Mouse (Mus musculus): ENCODE results near the gene Mgp. TPM values are rescaled to one million over a fixed set of nuclear protein-coding genes. Genes with fewer than 3 reads are reported as not detected.

Gene Mgp
- polyA plus RNA-seq, 1 experiment, result 132 TPM

- Histone ChIP-seq H3K36me3 (ENCODE audit: control insufficient read depth, insufficient read depth) (no peaks in the 10 kb centered on the region), H3K4me3 (no peak within 1 kb of the TSS), H3K27me3 (ENCODE audit: control insufficient read depth, insufficient read depth, insufficient read length) (no peaks in the 10 kb centered on the region), H3K79me2 (ENCODE audit: control insufficient read depth, insufficient read depth) (no peaks in the 10 kb centered on the region), H3K4me2 (ENCODE audit: low read depth) (no peak within 1 kb of the TSS), H3ac (ENCODE audit: control insufficient read depth, insufficient read length) (no peak within 1 kb of the TSS)
- no peak for TF ChIP-seq TCF3 (IDR thresholded peaks at IDR 0.05; ENCODE audit: insufficient read length, low read depth)
- no peak for TF ChIP-seq USF1 (IDR thresholded peaks at IDR 0.05; ENCODE audit: low read depth)
- no peak for TF ChIP-seq MAX (IDR thresholded peaks at IDR 0.05; ENCODE audit: low read depth)
Observed at GRCm38 (mm10) chr6:136835352-136835751, 40.3 kb downstream of the Mgp start, which contains the start of gene Smco3. TSS of gene Smco3 (minus strand) at chr6:136835452.

- Histone ChIP-seq H3K79me2 (ENCODE audit: control insufficient read depth, insufficient read depth) (peaks cover 9% of the 10 kb centered on the region), H3K27me3 (ENCODE audit: control insufficient read depth, insufficient read depth, insufficient read length) (no peaks in the 10 kb centered on the region), H3K36me3 (ENCODE audit: control insufficient read depth, insufficient read depth) (no peaks in the 10 kb centered on the region), H3ac (ENCODE audit: control insufficient read depth, insufficient read length) (no peak overlapping the region), H3K4me3 (no peak overlapping the region), H3K4me2 (ENCODE audit: low read depth) (no peak overlapping the region)
- TF ChIP-seq TCF12 (IDR thresholded peaks at IDR 0.05; ENCODE audit: insufficient read depth, poor library complexity, severe bottlenecking) (no peak), POLR2AphosphoS2 (IDR thresholded peaks at IDR 0.05; ENCODE audit: insufficient read length, low read depth) (no peak)
Observed at GRCm38 (mm10) chr6:136831712-136832111, 43.9 kb downstream of the Mgp start.

- H3K27me3 ChIP-seq (ENCODE audit: control insufficient read depth, insufficient read depth, insufficient read length), result no peaks in the 10 kb centered on the region
- H3K36me3 ChIP-seq (ENCODE audit: control insufficient read depth, insufficient read depth), result peaks cover 18% of the 10 kb centered on the region
- no peak for TF ChIP-seq E2F4 (IDR thresholded peaks at IDR 0.05; ENCODE audit: insufficient read depth)
- TF ChIP-seq REST (IDR thresholded peaks at IDR 0.05; ENCODE audit: insufficient read depth, insufficient read length), result no peak
- no peak for TF ChIP-seq TCF12 (IDR thresholded peaks at IDR 0.05; ENCODE audit: insufficient read depth, poor library complexity, severe bottlenecking)
- no peak for TF ChIP-seq POLR2AphosphoS2 (IDR thresholded peaks at IDR 0.05; ENCODE audit: insufficient read length, low read depth)
- no peak for TF ChIP-seq SRF (IDR thresholded peaks at IDR 0.05; ENCODE audit: control insufficient read depth, insufficient read length, low read depth)
- no peak for TF ChIP-seq MYOG (IDR thresholded peaks at IDR 0.05; ENCODE audit: control insufficient read depth in 1 of 3, insufficient read depth in 1 of 3, insufficient read length in 2 of 3, low read depth in 2 of 3)
- TF ChIP-seq POLR2A (IDR thresholded peaks at IDR 0.05; ENCODE audit: insufficient read length, low read depth), result no peak
- TF ChIP-seq USF1 (IDR thresholded peaks at IDR 0.05; ENCODE audit: low read depth), result no peak
- no peak for TF ChIP-seq CEBPB (IDR thresholded peaks at IDR 0.05; ENCODE audit: insufficient read depth, poor library complexity, severe bottlenecking)
- TF ChIP-seq MAX (IDR thresholded peaks at IDR 0.05; ENCODE audit: low read depth), result no peak
- TF ChIP-seq TCF3 (IDR thresholded peaks at IDR 0.05; ENCODE audit: insufficient read length, low read depth), result no peak
- no peak for TF ChIP-seq MYOD1 (IDR thresholded peaks at IDR 0.05; ENCODE audit: control insufficient read depth in 1 of 3, insufficient read length in 2 of 3, low read depth in 2 of 3)
- peaks cover 29% of the 10 kb centered on the region for H3K79me2 ChIP-seq (ENCODE audit: control insufficient read depth, insufficient read depth)
- peak overlapping the region; percentile 87 for H3K4me2 ChIP-seq (ENCODE audit: low read depth)
- H3ac ChIP-seq (ENCODE audit: control insufficient read depth, insufficient read length), result no peak overlapping the region
- H3K4me3 ChIP-seq, result peak overlapping the region; percentile 80
Observed at GRCm38 (mm10) chr6:136828681-136829080, 46.9 kb downstream of the Mgp start.

DNA sequence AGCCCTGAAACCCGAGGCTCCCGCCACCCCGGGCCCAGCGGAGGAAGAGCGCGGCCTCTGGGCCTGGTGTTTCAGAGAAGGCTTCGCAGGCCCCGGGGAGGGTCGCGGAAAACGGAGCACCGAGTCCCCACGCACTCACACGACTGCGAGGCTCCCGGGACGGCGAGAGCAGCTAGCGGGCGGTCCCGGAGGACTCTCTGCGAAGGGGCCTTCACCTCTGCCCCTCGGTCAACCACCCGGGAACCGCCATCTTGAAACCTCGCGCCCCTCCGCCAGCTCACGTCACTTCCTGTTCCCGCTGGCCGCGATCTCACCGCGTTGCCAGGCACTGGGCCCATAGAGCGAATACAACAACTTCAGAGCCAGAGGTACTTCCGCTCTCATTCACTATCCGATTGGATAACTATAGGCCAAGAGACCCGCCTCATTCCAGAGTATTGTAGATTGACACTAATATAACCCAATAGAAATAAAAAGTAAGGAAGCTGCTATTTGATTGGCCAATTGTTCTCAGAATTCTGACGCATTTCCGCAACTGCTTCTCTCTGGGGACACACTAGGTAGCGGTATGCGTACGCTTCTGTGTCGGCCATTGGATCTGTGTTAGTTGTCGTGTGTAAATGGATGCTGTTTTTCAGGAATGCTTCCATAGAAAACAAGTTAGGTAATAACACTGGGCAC is 47.6 kb downstream of the Mgp start, which contains the start of gene Wbp11:
Wbp11 (minus strand) TSS at position 353 of the 681 bp plus-strand sequence.
- H3K4me3 ChIP-seq, result peak within 1 kb of the TSS; percentile 80
- peak; percentile 79 for TF ChIP-seq E2F4 (IDR thresholded peaks at IDR 0.05; ENCODE audit: insufficient read depth)
- TF ChIP-seq MYOD1 (IDR thresholded peaks at IDR 0.05; ENCODE audit: control insufficient read depth in 1 of 3, insufficient read length in 2 of 3, low read depth in 2 of 3), result no peak
- TF ChIP-seq TCF3 (IDR thresholded peaks at IDR 0.05; ENCODE audit: insufficient read length, low read depth), result no peak
- TF ChIP-seq MYOG (IDR thresholded peaks at IDR 0.05; ENCODE audit: control insufficient read depth in 1 of 3, insufficient read depth in 1 of 3, insufficient read length in 2 of 3, low read depth in 2 of 3), result no peak
- TF ChIP-seq POLR2A (IDR thresholded peaks at IDR 0.05; ENCODE audit: insufficient read length, low read depth), result peak; percentile 58
- TF ChIP-seq REST (IDR thresholded peaks at IDR 0.05; ENCODE audit: insufficient read depth, insufficient read length), result no peak
- TF ChIP-seq USF1 (IDR thresholded peaks at IDR 0.05; ENCODE audit: low read depth), result no peak
- TF ChIP-seq MAX (IDR thresholded peaks at IDR 0.05; ENCODE audit: low read depth), result no peak
- no peak for TF ChIP-seq CEBPB (IDR thresholded peaks at IDR 0.05; ENCODE audit: insufficient read depth, poor library complexity, severe bottlenecking)
- TF ChIP-seq SRF (IDR thresholded peaks at IDR 0.05; ENCODE audit: control insufficient read depth, insufficient read length, low read depth), result no peak
- peak; percentile 74 for TF ChIP-seq POLR2AphosphoS2 (IDR thresholded peaks at IDR 0.05; ENCODE audit: insufficient read length, low read depth)
- TF ChIP-seq TCF12 (IDR thresholded peaks at IDR 0.05; ENCODE audit: insufficient read depth, poor library complexity, severe bottlenecking), result no peak
- no peaks in the 10 kb centered on the region for H3K27me3 ChIP-seq (ENCODE audit: control insufficient read depth, insufficient read depth, insufficient read length)
- H3K4me2 ChIP-seq (ENCODE audit: low read depth), result peak within 1 kb of the TSS; percentile 87
- peak within 1 kb of the TSS; percentile 71 for H3ac ChIP-seq (ENCODE audit: control insufficient read depth, insufficient read length)
- peaks cover 29% of the 10 kb centered on the region for H3K79me2 ChIP-seq (ENCODE audit: control insufficient read depth, insufficient read depth)
- H3K36me3 ChIP-seq (ENCODE audit: control insufficient read depth, insufficient read depth), result peaks cover 18% of the 10 kb centered on the region

DNA sequence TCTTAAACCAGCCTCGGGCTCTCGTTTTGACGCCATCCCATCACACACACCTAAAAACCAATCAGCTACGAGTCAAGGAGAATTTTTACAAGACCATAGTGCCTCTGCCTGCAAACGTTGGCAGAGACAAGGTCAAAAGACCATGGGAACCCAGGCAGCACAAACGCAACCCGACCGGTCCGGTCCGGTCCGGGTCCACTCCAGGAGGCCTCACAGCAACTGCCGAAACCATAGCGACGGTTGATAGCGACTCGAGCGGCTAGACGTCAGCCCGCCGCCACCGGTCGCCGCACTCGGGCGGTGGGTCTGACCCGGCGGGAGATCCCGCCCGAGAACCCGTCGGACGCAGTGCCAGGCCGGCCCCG is 48.1 kb downstream of the Mgp start, which contains the start of gene BC049715:
BC049715 (plus strand) TSS at position 111 of the 365 bp plus-strand sequence.
- Histone ChIP-seq H3K79me2 (ENCODE audit: control insufficient read depth, insufficient read depth) (peaks cover 29% of the 10 kb centered on the region), H3ac (ENCODE audit: control insufficient read depth, insufficient read length) (peak within 1 kb of the TSS; percentile 71), H3K27me3 (ENCODE audit: control insufficient read depth, insufficient read depth, insufficient read length) (no peaks in the 10 kb centered on the region), H3K36me3 (ENCODE audit: control insufficient read depth, insufficient read depth) (peaks cover 21% of the 10 kb centered on the region), H3K4me3 (peak within 1 kb of the TSS; percentile 80), H3K4me2 (ENCODE audit: low read depth) (peak within 1 kb of the TSS; percentile 87)
- TF ChIP-seq REST (IDR thresholded peaks at IDR 0.05; ENCODE audit: insufficient read depth, insufficient read length), result no peak
- TF ChIP-seq MAX (IDR thresholded peaks at IDR 0.05; ENCODE audit: low read depth), result no peak
- no peak for TF ChIP-seq TCF3 (IDR thresholded peaks at IDR 0.05; ENCODE audit: insufficient read length, low read depth)
- TF ChIP-seq MYOG (IDR thresholded peaks at IDR 0.05; ENCODE audit: control insufficient read depth in 1 of 3, insufficient read depth in 1 of 3, insufficient read length in 2 of 3, low read depth in 2 of 3), result no peak
- TF ChIP-seq POLR2A (IDR thresholded peaks at IDR 0.05; ENCODE audit: insufficient read length, low read depth), result no peak

Measured in myocyte (in vitro differentiated cells).